Mouse (Mus musculus) monocyte, adult 5-6 weeks (primary cell): Measurements from ENCODE around the gene Kif5a. TPM values are rescaled to one million over a fixed set of nuclear protein-coding genes. Genes with fewer than 3 reads are reported as not detected.
"Not testable (repeated sequence)": the region's sequence is repeated elsewhere in the genome, so short reads cannot be mapped to it uniquely, and the experiment has no call there.

Experiments
- ATAC-seq: fragments of 153-309, 156-312 bp; replicated peaks from 2 replicates; pipeline ENCODE4 v1.8.0; 2017; ENCODE audit warnings: mild to moderate bottlenecking; ENCODE audit not compliant: low TSS enrichment, insufficient number of reproducible peaks, severe bottlenecking, poor library complexity, low FRiP score
- total RNA-seq: library from RNA; stranded (forward); fragments of 200-1000, 200-491, 200-594 nt; gene quantifications from 3 replicates; pipeline ENCODE4 v1.2.3, GENCODE M21; 2017

Gene Kif5a
- total RNA-seq, 1 experiment from 2014 or later = 0.48 TPM

- no peak for ATAC-seq
Measured at GRCm38 (mm10) chr10:127199474-127199873, 63.7 kb downstream of the Kif5a start.

GRCm38 (mm10) chr10:127199068-127199467 lies 64.1 kb downstream of the Kif5a start:
- no peak for ATAC-seq

GRCm38 (mm10) chr10:127198492-127198891 lies 64.7 kb downstream of the Kif5a start:
- ATAC-seq = no peak

- no peak for ATAC-seq
Measured at GRCm38 (mm10) chr10:127197505-127198110, 65.5 kb downstream of the Kif5a start.

- no peak for ATAC-seq
Measured at GRCm38 (mm10) chr10:127197104-127197503, 66.0 kb downstream of the Kif5a start.

GRCm38 (mm10) chr10:127196392-127196791 lies 66.8 kb downstream of the Kif5a start:
- no peak for ATAC-seq

- no peak for ATAC-seq
Measured at GRCm38 (mm10) chr10:127195328-127196129, 67.6 kb downstream of the Kif5a start, which contains the start of gene Dtx3. TSS of gene Dtx3 (minus strand) at chr10:127195728.

- ATAC-seq = no peak
Measured at GRCm38 (mm10) chr10:127194428-127195327, 68.5 kb downstream of the Kif5a start.

- ATAC-seq = no peak
Measured at GRCm38 (mm10) chr10:127193011-127193410, 70.1 kb downstream of the Kif5a start.

GRCm38 (mm10) chr10:127192057-127192328 lies 71.2 kb downstream of the Kif5a start:
- not testable (repeated sequence) for ATAC-seq

GRCm38 (mm10) chr10:127191191-127192056 lies 71.7 kb downstream of the Kif5a start:
- ATAC-seq = no peak

GRCm38 (mm10) chr10:127190398-127191190 lies 72.6 kb downstream of the Kif5a start:
- no peak for ATAC-seq

- no peak for ATAC-seq
Measured at GRCm38 (mm10) chr10:127189651-127190381, 73.3 kb downstream of the Kif5a start, which contains the start of gene Arhgef25. TSS of gene Arhgef25 (minus strand) at chr10:127190083.

GRCm38 (mm10) chr10:127189116-127189650 lies 74.0 kb downstream of the Kif5a start:
- ATAC-seq = no peak

GRCm38 (mm10) chr10:127188465-127189115 lies 74.6 kb downstream of the Kif5a start:
- ATAC-seq = no peak

GRCm38 (mm10) chr10:127188079-127188453 lies 75.1 kb downstream of the Kif5a start:
- ATAC-seq = no peak
